Mouse (Mus musculus): ENCODE results near the gene Cnn2. TPM values are rescaled to one million over a fixed set of nuclear protein-coding genes. Genes with fewer than 3 reads are reported as not detected.

The Cnn2 gene
- total and polyA plus RNA-seq, 3 experiments, result 29.5 to 58.8 (median 50.1) TPM

DNA sequence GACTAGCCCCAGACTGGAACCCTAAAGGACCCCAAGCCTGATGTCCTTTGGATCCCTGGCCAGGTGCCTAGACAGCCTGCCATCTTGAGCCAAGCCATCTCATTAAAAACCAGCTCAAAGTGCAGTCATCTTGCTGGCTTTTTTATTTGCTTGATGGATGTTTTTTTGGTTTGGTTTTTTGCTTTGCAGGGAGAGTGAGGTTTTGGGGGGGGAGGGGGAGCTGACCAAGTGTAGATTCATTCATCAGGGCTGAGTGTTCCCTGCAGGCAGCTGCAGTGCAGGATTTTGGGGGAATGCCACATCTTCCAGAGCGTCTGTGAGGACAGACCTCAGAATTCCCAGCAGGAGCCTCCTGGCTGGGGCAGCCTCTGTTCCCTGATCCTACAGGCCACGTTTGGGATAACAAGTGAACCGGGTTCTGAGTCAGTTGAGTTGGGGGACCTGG, 19.2 kb upstream of the Cnn2 start:
- DNase-seq, result no peak

- DNase-seq, result no peak
Measured at GRCm38 (mm10) chr10:79970415-79971182, 17.8 kb upstream of the Cnn2 start, which contains the start of gene Grin3b. Gene Grin3b, plus strand, starts transcription at chr10:79970715.

- DNase-seq, result no peak
Measured at GRCm38 (mm10) chr10:79971183-79971497, 17.2 kb upstream of the Cnn2 start.

DNA sequence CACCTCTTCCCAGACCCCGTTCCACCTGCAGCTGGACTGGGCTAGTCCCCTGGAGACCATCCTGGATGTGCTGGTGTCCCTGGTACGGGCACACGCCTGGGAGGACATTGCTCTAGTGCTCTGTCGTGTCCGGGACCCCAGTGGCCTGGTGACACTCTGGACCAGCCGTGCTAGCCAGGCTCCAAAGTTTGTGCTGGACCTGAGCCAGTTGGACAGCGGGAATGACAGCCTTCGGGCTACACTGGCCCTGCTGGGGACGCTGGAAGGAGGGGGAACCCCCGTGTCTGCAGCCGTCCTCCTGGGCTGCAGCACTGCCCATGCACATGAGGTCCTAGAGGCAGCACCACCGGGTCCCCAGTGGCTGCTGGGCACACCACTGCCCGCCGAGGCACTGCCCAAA, 15.6 kb upstream of the Cnn2 start:
- DNase-seq, result no peak

- DNase-seq, result no peak
Measured at GRCm38 (mm10) chr10:79974087-79974486, 14.3 kb upstream of the Cnn2 start.

DNA sequence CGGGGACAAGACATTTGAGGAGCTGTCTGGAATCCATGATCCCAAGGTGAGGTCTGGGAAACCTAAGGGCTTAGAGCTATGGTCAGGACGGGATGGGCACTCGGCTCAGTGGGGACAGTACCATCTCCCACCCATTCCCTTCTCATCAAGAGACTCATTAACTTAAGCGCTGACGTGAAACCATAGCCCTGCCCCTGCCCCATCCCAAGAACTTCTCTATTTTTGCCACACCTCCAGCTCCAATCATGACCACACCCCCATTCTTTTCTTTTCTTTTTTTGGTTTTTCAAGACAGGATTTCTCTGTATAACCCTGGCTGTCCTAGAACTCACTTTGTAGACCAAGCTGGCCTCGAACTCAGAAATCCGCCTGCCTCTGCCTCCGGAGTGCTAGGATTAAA, 13.7 kb upstream of the Cnn2 start:
- no peak for DNase-seq

DNA sequence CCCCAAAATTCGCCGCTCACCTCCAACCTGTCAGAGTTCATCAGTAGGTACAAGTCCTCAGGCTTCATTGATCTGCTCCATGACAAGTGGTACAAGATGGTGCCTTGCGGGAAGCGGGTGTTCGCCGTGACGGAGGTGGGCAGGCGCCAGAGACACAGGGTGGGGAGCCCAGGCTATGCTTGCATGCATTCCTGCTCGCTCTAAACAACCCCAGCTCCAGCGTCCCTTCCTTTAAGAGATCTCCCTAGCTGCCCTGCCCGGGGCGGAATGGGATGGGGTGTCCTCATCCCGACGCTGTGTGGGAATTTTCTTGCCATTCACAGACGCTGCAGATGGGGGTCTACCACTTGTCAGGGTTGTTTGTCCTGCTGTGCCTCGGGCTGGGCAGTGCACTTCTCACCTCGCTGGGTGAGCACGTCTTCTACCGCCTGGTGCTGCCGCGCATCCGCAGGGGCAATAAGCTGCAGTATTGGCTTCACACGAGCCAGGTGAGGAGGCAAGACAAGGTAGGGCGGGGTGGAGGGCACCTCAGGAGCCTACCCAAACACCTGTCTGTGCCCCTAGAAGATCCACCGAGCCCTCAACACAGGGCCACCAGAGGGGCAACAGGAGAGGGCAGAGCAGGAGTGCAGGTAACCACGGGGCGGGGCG, 12.2 kb upstream of the Cnn2 start:
- no peak for DNase-seq

- no peak for DNase-seq
Measured at GRCm38 (mm10) chr10:79976722-79977107, 11.7 kb upstream of the Cnn2 start.

- no peak for DNase-seq
Measured at GRCm38 (mm10) chr10:79977324-79977723, 11.1 kb upstream of the Cnn2 start.

DNA sequence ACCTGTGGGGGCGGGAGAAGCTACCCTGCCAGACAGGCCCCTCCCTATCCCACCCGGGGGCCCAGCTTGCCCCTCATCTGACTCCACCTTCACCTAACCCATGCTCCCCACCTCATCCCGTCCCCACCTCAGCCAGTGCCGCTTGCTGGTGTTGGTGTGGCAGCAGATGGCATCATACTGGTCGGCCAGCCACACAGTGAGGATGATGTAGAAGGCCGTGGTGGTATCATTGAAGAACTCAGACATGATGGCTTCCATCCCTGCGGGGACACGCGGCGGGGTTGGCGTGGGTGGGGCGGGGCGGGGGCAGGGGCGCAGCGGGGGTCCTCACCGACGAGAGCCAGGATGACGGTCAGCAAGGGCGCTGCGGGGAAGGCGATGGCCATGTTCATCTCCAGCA, 10.3 kb upstream of the Cnn2 start:
- no peak for DNase-seq

- no peak for DNase-seq
Measured at GRCm38 (mm10) chr10:79979401-79980155, 8.8 kb upstream of the Cnn2 start.

DNA sequence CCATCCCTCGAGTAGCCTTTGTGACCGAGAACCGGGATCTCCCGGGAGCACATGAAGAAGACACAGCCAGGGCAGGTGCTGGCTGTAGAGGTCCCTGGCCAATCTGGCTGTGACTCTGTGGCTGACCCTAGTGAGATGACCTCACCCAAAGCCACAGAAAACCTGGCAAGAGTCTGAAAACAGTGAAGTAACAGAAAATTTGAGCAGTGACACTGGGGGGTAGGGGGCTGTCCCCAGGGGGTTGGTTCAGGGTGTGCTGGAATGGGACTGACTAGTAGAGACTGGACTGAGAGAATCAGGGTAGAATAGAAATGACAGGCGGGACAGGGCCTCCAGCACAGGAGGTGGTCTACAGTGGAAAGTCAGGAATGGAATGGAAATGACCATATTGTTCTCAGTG, 5.2 kb upstream of the Cnn2 start:
- no peak for DNase-seq

GRCm38 (mm10) chr10:79983670-79984069, 4.7 kb upstream of the Cnn2 start:
- peak; percentile 82 for DNase-seq

- DNase-seq, result peak; percentile 92
Measured at GRCm38 (mm10) chr10:79984195-79984816, 4.1 kb upstream of the Cnn2 start, which contains the start of gene Tmem259. Gene Tmem259, minus strand, starts transcription at chr10:79984330.

DNA sequence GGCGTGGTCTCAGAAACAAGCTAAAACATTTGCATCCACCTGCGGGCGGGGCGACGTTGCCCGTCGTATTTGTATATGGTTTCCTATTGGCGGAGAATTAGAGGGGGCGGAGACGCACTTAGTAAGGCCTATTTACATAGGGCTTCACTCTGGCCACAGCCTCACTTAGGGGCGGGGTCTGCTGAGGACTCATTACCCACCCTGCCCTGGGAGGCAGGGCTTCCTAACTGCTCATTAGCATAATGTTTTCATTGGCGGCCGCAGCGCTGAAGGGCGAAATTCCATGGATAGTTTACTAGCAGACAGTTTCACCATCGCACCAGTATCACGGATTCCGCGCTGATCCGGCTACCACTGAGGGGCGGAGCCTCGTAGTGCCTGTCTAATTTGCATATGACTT, 3.5 kb upstream of the Cnn2 start:
- DNase-seq, result peak; percentile 97

DNA sequence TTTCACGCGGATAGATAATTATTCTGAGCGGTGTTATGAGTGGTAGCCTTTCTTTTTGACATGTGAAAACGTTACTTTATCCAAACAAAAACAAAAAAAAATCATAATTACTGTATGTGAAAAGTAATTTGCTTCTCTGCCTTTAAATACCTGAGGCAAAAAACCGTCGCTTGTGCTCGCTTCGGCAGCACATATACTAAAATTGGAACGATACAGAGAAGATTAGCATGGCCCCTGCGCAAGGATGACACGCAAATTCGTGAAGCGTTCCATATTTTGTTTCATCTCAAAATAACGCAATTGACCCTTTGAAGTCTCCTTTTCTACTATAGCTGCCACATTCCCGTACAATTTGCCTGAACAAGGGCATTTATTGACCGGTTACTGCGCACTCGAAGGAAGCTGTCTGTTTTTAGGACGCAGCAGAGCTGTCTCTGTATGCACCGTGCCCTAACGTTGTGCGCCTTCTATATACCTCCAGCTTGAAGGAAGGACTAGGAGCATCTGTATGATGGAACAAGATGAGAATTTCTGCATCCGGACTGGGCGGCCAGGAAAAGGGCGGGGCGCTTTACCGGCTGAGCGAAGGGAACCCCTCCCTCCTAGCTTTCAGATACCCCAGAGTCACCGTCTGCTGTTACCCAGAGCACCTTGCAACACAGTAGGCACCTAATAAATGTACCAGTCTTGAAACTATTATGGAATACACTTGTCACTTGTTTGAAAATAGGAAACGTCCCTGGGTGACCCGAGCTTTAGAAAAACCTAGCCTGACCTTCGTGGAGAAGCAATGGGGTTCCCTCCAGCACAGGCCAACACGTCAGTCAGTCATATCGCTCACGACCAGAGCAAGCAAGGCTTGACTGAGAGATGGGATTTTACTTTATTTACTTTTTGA, 2.8 kb upstream of the Cnn2 start:
- DNase-seq, result peak; percentile 70

GRCm38 (mm10) chr10:79986232-79986878, 2.0 kb upstream of the Cnn2 start:
- DNase-seq, result peak; percentile 88

- peak; percentile 85 for DNase-seq
Measured at GRCm38 (mm10) chr10:79986963-79987362, 1.4 kb upstream of the Cnn2 start.

DNA sequence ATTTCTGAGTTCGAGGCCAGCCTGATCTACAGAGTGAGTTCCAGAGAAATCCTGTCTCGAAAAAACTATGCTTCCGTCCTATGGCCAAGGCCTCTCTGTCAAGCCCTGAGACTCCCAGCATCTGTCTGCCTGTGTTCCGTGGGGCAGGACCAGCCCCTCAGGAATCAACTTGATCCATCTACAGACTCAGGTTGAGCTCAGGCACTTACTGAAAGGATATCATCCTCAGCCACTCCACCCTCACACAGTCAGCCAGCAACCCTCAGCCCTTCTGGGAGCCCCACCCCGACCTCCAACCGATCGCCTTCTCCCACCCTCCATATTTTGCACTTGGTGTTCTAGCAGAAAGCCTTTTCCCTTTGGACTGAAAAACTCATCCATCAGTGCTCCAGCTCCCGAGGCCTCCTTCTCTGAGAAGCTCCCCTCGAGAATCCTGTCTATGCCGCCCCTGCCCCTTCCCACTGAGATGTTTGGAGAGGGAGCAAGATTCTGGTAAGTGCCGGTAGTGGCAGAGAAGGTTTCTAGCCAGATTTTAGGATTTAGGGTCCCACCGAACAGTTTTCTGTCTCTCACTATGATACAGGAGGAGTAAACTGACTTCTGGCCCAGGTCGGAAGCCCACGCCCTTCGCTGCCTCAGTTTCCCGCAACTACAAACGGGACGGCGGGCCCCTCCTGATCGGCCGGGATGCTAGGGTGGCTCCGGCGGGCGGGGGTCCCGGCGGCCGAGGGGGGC, 446 bp upstream of the Cnn2 start:
- no peak for DNase-seq

DNA sequence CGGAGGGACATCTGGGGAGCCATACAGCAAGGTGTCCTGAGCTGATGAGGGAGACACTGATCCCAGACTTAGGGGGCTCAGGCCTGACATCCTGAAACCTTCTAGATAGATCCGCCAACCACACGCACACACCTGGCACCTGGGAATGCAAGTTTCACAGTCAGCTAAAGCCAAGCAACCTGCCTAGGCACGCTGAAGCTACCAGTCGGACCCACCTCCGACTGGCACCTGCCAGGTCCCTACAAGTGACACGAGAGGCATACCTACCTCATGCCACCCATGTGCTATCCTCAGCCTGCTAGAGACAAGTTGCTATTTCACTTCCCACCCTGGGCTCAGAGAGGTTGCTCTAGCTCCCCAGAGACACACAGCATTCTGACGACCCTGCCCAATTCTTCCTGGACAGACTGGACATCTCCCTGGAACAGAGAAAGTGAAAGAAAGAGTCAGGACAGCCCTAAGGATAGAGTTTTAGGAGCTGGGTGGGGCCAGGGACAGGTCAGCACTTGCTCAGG, 945 bp downstream of the Cnn2 start:
- DNase-seq, result no peak

Measured in adrenal gland, adult 2 months (tissue).